Mouse (Mus musculus) midbrain, embryonic 11.5 days (tissue): ENCODE measurements around the gene Tmem183a. TPM values are rescaled to one million over a fixed set of nuclear protein-coding genes. Genes with fewer than 3 reads are reported as not detected.

Experiments
- ATAC-seq: fragments of 200-750 bp; cut with Nextera tagmentation; 2 replicates; pipeline ENCODE4 v1.8.0; 2017; ENCODE audit warnings: moderate TSS enrichment, moderate library complexity; ENCODE audit not compliant: low FRiP score
- DNase-seq: peaks from one replicate; pipeline ENCODE4 v3.0.0; 2015; ENCODE audit warnings: low spot score; ENCODE audit errors: missing footprints
- H3K27ac ChIP-seq: fragments of 300-500 bp; sonication (generic); 2 replicates; pipeline ENCODE4 v1.5.1; 2014; ENCODE audit warnings: low read depth, low read length
- H3K27me3 ChIP-seq: fragments of 300-500 bp; sonication (generic); 2 replicates; pipeline ENCODE4 v1.6.1; 2014; ENCODE audit warnings: mild to moderate bottlenecking, low read length, moderate library complexity, mixed read lengths; ENCODE audit not compliant: control insufficient read depth, insufficient read depth
- H3K36me3 ChIP-seq: fragments of 300-500 bp; sonication (generic); 2 replicates; pipeline ENCODE4 v1.6.1; 2014; ENCODE audit warnings: mild to moderate bottlenecking, low read length, moderate library complexity, mixed read lengths; ENCODE audit not compliant: control insufficient read depth, insufficient read depth
- H3K4me1 ChIP-seq: fragments of 300-500 bp; sonication (generic); 2 replicates; pipeline ENCODE4 v1.6.1; 2014; ENCODE audit warnings: low read length; ENCODE audit not compliant: control insufficient read depth, insufficient read depth
- H3K4me2 ChIP-seq: fragments of 300-500 bp; sonication (generic); 2 replicates; pipeline ENCODE4 v1.6.1; 2014; ENCODE audit warnings: mild to moderate bottlenecking, moderate library complexity
- H3K4me3 ChIP-seq: fragments of 300-500 bp; sonication (generic); 2 replicates; pipeline ENCODE4 v1.5.1; 2014; ENCODE audit warnings: low read depth, low read length
- H3K9ac ChIP-seq: fragments of 300-500 bp; sonication (generic); 2 replicates; pipeline ENCODE4 v1.6.1; 2014; ENCODE audit warnings: low read length
- H3K9me3 ChIP-seq: fragments of 300-500 bp; sonication (generic); 2 replicates; pipeline ENCODE4 v1.6.1; 2016; ENCODE audit warnings: low read length; ENCODE audit not compliant: control insufficient read depth
- WGBS: fragments of 180-500 bp; shearing (Covaris S2); extraction: QIAGEN DNeasy Blood & Tissue Kit; methylation state at CpG from one replicate; pipeline ENCODE4 v1.1.7; 2014; 5-methylcytosine and 5-hydroxymethylcytosine counted together
- polyA plus RNA-seq: library from polyadenylated mRNA; unstranded; fragments of >200 nt; fragmentation: Nextera tagmentation; extraction: Ambion mirVana; gene quantifications from 2 replicates; pipeline ENCODE4 v1.2.1, GENCODE M21; 2014

The Tmem183a gene
- polyA plus RNA-seq, 1 experiment from 2014 or later: 128 TPM

- 82% methylated on average over 10 of the region's 10 CpGs for WGBS
- H3K4me2 ChIP-seq: no peak overlapping the region
- no peak overlapping the region for H3K9ac ChIP-seq
- H3K27me3 ChIP-seq: no peaks in the 10 kb centered on the region
- H3K27ac ChIP-seq: no peak overlapping the region
- H3K9me3 ChIP-seq: no peaks in the 10 kb centered on the region
- H3K4me1 ChIP-seq: no peaks in the 10 kb centered on the region
- no peak for ATAC-seq
- H3K4me3 ChIP-seq: no peak overlapping the region
- no peaks in the 10 kb centered on the region for H3K36me3 ChIP-seq
- DNase-seq: peak; percentile 71
Measured at GRCm38 (mm10) chr1:134333371-134334110, 28.2 kb downstream of the Tmem183a start.

- no peak within 1 kb of the TSS for H3K9ac ChIP-seq
- H3K4me3 ChIP-seq: no peak within 1 kb of the TSS
- WGBS: 58% methylated on average over 13 of the region's 13 CpGs
- no peak within 1 kb of the TSS for H3K27ac ChIP-seq
- ATAC-seq: peak; percentile 48
- no peaks in the 10 kb centered on the region for H3K36me3 ChIP-seq
- no peaks in the 10 kb centered on the region for H3K27me3 ChIP-seq
- H3K4me1 ChIP-seq: no peaks in the 10 kb centered on the region
- DNase-seq: peak; percentile 17
- no peaks in the 10 kb centered on the region for H3K9me3 ChIP-seq
- no peak within 1 kb of the TSS for H3K4me2 ChIP-seq
Measured at GRCm38 (mm10) chr1:134332770-134333271, 29.0 kb downstream of the Tmem183a start, which contains the start of gene Ppfia4. Gene Ppfia4 (minus strand): TSS chr1:134332928.

GRCm38 (mm10) chr1:134331879-134332635 is 29.7 kb downstream of the Tmem183a start:
- no peaks in the 10 kb centered on the region for H3K36me3 ChIP-seq
- no peak overlapping the region for H3K4me2 ChIP-seq
- 62% methylated on average over 20 of the region's 20 CpGs for WGBS
- ATAC-seq (peak; percentile 33; the same call in 1 of the 2 replicates), DNase-seq (peak; percentile 96)
- H3K27me3 ChIP-seq: no peaks in the 10 kb centered on the region
- no peaks in the 10 kb centered on the region for H3K4me1 ChIP-seq
- H3K9me3 ChIP-seq: no peaks in the 10 kb centered on the region
- no peak overlapping the region for H3K27ac ChIP-seq
- H3K4me3 ChIP-seq: no peak overlapping the region
- H3K9ac ChIP-seq: no peak overlapping the region

GRCm38 (mm10) chr1:134326841-134327346 is 34.9 kb downstream of the Tmem183a start:
- no peaks in the 10 kb centered on the region for H3K4me1 ChIP-seq
- 94% methylated on average over 12 of the region's 12 CpGs for WGBS
- H3K4me3 ChIP-seq: no peak overlapping the region
- ATAC-seq (no peak), DNase-seq (no peak)
- no peak overlapping the region for H3K27ac ChIP-seq
- no peaks in the 10 kb centered on the region for H3K27me3 ChIP-seq
- no peak overlapping the region for H3K9ac ChIP-seq
- H3K9me3 ChIP-seq: no peaks in the 10 kb centered on the region
- no peak overlapping the region for H3K4me2 ChIP-seq
- H3K36me3 ChIP-seq: no peaks in the 10 kb centered on the region

GRCm38 (mm10) chr1:134322591-134322990 is 39.2 kb downstream of the Tmem183a start:
- Histone ChIP-seq H3K4me2 (no peak overlapping the region), H3K27ac (no peak overlapping the region), H3K36me3 (no peaks in the 10 kb centered on the region), H3K9me3 (no peaks in the 10 kb centered on the region), H3K4me1 (peaks cover 5% of the 10 kb centered on the region; the same call in 1 of the 2 replicates), H3K4me3 (no peak overlapping the region), H3K9ac (no peak overlapping the region), H3K27me3 (no peaks in the 10 kb centered on the region)
- DNase-seq (peak; percentile 64), ATAC-seq (no peak)
- 87% methylated on average over 6 of the region's 6 CpGs for WGBS

GRCm38 (mm10) chr1:134320691-134321301 is 41.0 kb downstream of the Tmem183a start:
- DNase-seq (peak; percentile 75), ATAC-seq (no peak)
- WGBS: 74% methylated on average over 14 of the region's 14 CpGs
- no peak overlapping the region for H3K4me3 ChIP-seq
- no peak overlapping the region for H3K27ac ChIP-seq
- H3K36me3 ChIP-seq: no peaks in the 10 kb centered on the region
- H3K27me3 ChIP-seq: no peaks in the 10 kb centered on the region
- H3K9ac ChIP-seq: 0 out of 2 replicates have a peak overlapping the region, but pooled peaks have one; percentile 16
- H3K9me3 ChIP-seq: no peaks in the 10 kb centered on the region
- H3K4me2 ChIP-seq: no peak overlapping the region
- H3K4me1 ChIP-seq: peaks cover 5% of the 10 kb centered on the region; the same call in 1 of the 2 replicates

GRCm38 (mm10) chr1:134318261-134318660 is 43.5 kb downstream of the Tmem183a start:
- H3K4me3 ChIP-seq: no peak overlapping the region
- 85% methylated on average over 5 of the region's 5 CpGs for WGBS
- ATAC-seq (no peak), DNase-seq (no peak)
- H3K27me3 ChIP-seq: no peaks in the 10 kb centered on the region
- H3K9ac ChIP-seq: no peak overlapping the region
- H3K9me3 ChIP-seq: no peaks in the 10 kb centered on the region
- peaks cover 5% of the 10 kb centered on the region; the same call in 1 of the 2 replicates for H3K4me1 ChIP-seq
- H3K36me3 ChIP-seq: no peaks in the 10 kb centered on the region
- no peak overlapping the region for H3K4me2 ChIP-seq
- H3K27ac ChIP-seq: no peak overlapping the region

- Histone ChIP-seq H3K9me3 (no peaks in the 10 kb centered on the region), H3K4me1 (peaks cover 5% of the 10 kb centered on the region; the same call in 1 of the 2 replicates), H3K9ac (no peak overlapping the region), H3K4me3 (no peak overlapping the region), H3K36me3 (no peaks in the 10 kb centered on the region), H3K27ac (no peak overlapping the region), H3K4me2 (no peak overlapping the region), H3K27me3 (no peaks in the 10 kb centered on the region)
- 89% methylated on average over 9 of the region's 9 CpGs for WGBS
- ATAC-seq: no peak
- DNase-seq: peak; percentile 17
Measured at GRCm38 (mm10) chr1:134316361-134316760, 45.4 kb downstream of the Tmem183a start.
